Mouse (Mus musculus) liver, adult 10 weeks (tissue): Measurements from ENCODE around the gene Gm20855. TPM values are rescaled to one million over a fixed set of nuclear protein-coding genes. Genes with fewer than 3 reads are reported as not detected.

Experiments used
- polyA plus RNA-seq: library from polyadenylated mRNA; stranded (reverse); fragments of 350-450 nt; fragmentation: Illumina TruSeq; extraction: RNeasy Lipid Tissue Mini Kit (QIAGEN cat#74804); gene quantifications from one replicate; pipeline ENCODE4 v1.2.3, GENCODE M21; 2014; ENCODE audit warnings: low read depth, low replicate concordance

Gm20855 gene
- polyA plus RNA-seq = not detected

GRCm38 (mm10) chrY:35131733-35132132 lies at the start of gene Gm20855:
Gene Gm20855, minus strand, starts transcription at chrY:35131833.

